48 mouse cellular contexts compared by ENCODE assay signal in genomic region chr4:115906791-115907190, GRCm38 (mm10). TPM values are rescaled to one million over a fixed set of nuclear protein-coding genes. Genes with fewer than 3 reads are reported as not detected.
"Had no signal": no experiment of that assay in that cellular context is flagged by ENCODE, and none has a peak within 500 bp of the region (broad histone marks: within the 10 kb centered on the region; RNA-seq: fewer than 3 reads in every experiment).

No protein-coding gene starts in this region.

- H3K4me3 ChIP-seq: heart, embryonic 10.5 days; heart, embryonic 12.5 days; heart, embryonic 13.5 days; heart, embryonic 15.5 days; hindbrain, embryonic 10.5 days; hindbrain, embryonic 12.5 days; hindbrain, embryonic 13.5 days; hindbrain, embryonic 15.5 days; intestine, embryonic 15.5 days; kidney, embryonic 15.5 days; layer of hippocampus, adult 2 months had no signal

- H3K36me3 ChIP-seq: heart, embryonic 10.5 days; heart, embryonic 12.5 days; heart, embryonic 13.5 days; heart, embryonic 15.5 days; hindbrain, embryonic 10.5 days; hindbrain, embryonic 12.5 days; hindbrain, embryonic 13.5 days; hindbrain, embryonic 15.5 days; intestine, embryonic 15.5 days; kidney, embryonic 15.5 days had no signal

- H3K27ac ChIP-seq: heart, embryonic 10.5 days; heart, embryonic 13.5 days; heart, embryonic 15.5 days; hindbrain, embryonic 10.5 days; hindbrain, embryonic 12.5 days; hindbrain, embryonic 13.5 days; hindbrain, embryonic 14.5 days; hindbrain, embryonic 15.5 days; hindbrain, postnatal 0 days; intestine, embryonic 15.5 days; kidney, embryonic 15.5 days; kidney, postnatal 0 days; layer of hippocampus, adult 2 months had no signal

- H3K4me1 ChIP-seq: heart, embryonic 15.5 days; intestine, embryonic 15.5 days had no signal

- DNase-seq: heart, postnatal 10 days; heart, postnatal 14 days; heart, postnatal 36 days; heart, postnatal 4 days; kidney, adult 11 months; kidney, adult 18-20 months; kidney, adult 2 months; kidney, adult 8-10 months; kidney, adult 9 months; kidney, postnatal 10 days; kidney, postnatal 14 days; kidney, postnatal 25 days; kidney, postnatal 36 days; kidney, postnatal 4 days; layer of hippocampus, adult 9-11 months; layer of hippocampus, postnatal 36 days had no signal

- H3K9ac ChIP-seq: heart, embryonic 12.5 days; heart, embryonic 13.5 days; heart, embryonic 15.5 days; hindbrain, embryonic 12.5 days; hindbrain, embryonic 13.5 days; hindbrain, embryonic 14.5 days; hindbrain, embryonic 15.5 days; intestine, embryonic 15.5 days; kidney, embryonic 15.5 days had no signal

RNA-seq across cellular contexts. Expression of gene 6430628N08Rik, which starts 16.3 kb away (rescaled TPM):
- total RNA-seq: heart, postnatal 10 days; heart, postnatal 14 days; heart, postnatal 25 days; heart, postnatal 36 days; heart, postnatal 4 days; hematopoietic stem cell, adult 5-6 weeks; layer of hippocampus, adult 2 months; layer of hippocampus, postnatal 10 days; layer of hippocampus, postnatal 14 days; layer of hippocampus, postnatal 36 days had no signal
- polyA plus RNA-seq: heart, embryonic 10.5 days; heart, embryonic 11.5 days; heart, embryonic 12.5 days; heart, embryonic 13.5 days; heart, embryonic 14.5 days; heart, embryonic 15.5 days; heart, embryonic 16.5 days; heart, postnatal 0 days; hindbrain, embryonic 10.5 days; hindbrain, embryonic 11.5 days; hindbrain, embryonic 14.5 days; inflammation-experienced regulatory T-cells, adult 6 months; intestine, embryonic 14.5 days; intestine, embryonic 15.5 days; intestine, embryonic 16.5 days; intestine, postnatal 0 days; kidney, adult 2 months; kidney, embryonic 14.5 days; kidney, embryonic 15.5 days; kidney, postnatal 0 days; large intestine, adult 2 months had no signal

RNA-seq across cellular contexts. Expression of gene Kncn, which starts 22.6 kb away (rescaled TPM):
- total RNA-seq: heart, postnatal 10 days; heart, postnatal 14 days; heart, postnatal 25 days; heart, postnatal 36 days; heart, postnatal 4 days; hematopoietic stem cell, adult 5-6 weeks; hindbrain, postnatal 0 days had no signal
- polyA plus RNA-seq: heart, embryonic 10.5 days; heart, embryonic 11.5 days; heart, embryonic 12.5 days; heart, embryonic 13.5 days; heart, embryonic 14.5 days; heart, embryonic 15.5 days; heart, embryonic 16.5 days; heart, postnatal 0 days; hindbrain, embryonic 10.5 days; hindbrain, embryonic 11.5 days; hindbrain, embryonic 12.5 days; hindbrain, embryonic 13.5 days; inflammation-experienced regulatory T-cells, adult 6 months; intestine, embryonic 14.5 days; intestine, embryonic 15.5 days; intestine, embryonic 16.5 days; intestine, postnatal 0 days; kidney, adult 2 months; kidney, embryonic 14.5 days; large intestine, adult 2 months had no signal

RNA-seq across cellular contexts. Expression of gene Dmbx1, which starts 32.9 kb away (rescaled TPM):
- total RNA-seq: heart, postnatal 10 days; heart, postnatal 14 days; heart, postnatal 25 days; heart, postnatal 36 days; heart, postnatal 4 days; hematopoietic stem cell, adult 5-6 weeks; layer of hippocampus, adult 18-20 months; layer of hippocampus, adult 2 months; layer of hippocampus, postnatal 36 days; left cerebral cortex, adult 18-20 months had no signal
- polyA plus RNA-seq: heart, embryonic 10.5 days; heart, embryonic 11.5 days; heart, embryonic 12.5 days; heart, embryonic 13.5 days; heart, embryonic 14.5 days; heart, embryonic 16.5 days; heart, postnatal 0 days; inflammation-experienced regulatory T-cells, adult 6 months; intestine, embryonic 15.5 days; intestine, embryonic 16.5 days; intestine, postnatal 0 days; kidney, adult 2 months; kidney, embryonic 14.5 days; kidney, embryonic 15.5 days; kidney, embryonic 16.5 days; kidney, postnatal 0 days; large intestine, adult 2 months had no signal
